Mouse (Mus musculus) liver, embryonic 16.5 days (tissue): ENCODE measurements around the gene Uba1. TPM values are rescaled to one million over a fixed set of nuclear protein-coding genes. Genes with fewer than 3 reads are reported as not detected.
"Not testable (repeated sequence)": the region's sequence is repeated elsewhere in the genome, so short reads cannot be mapped to it uniquely, and the experiment has no call there.

Experiments used
- ATAC-seq: fragments of 200-750 bp; cut with Nextera tagmentation; 2 replicates; pipeline ENCODE4 v1.8.0; 2017; ENCODE audit warnings: low read depth, mild to moderate bottlenecking, moderate number of reproducible peaks, moderate library complexity
- H3K27ac ChIP-seq: fragments of 300-500 bp; sonication (generic); 2 replicates; pipeline ENCODE4 v1.5.1; 2014; ENCODE audit warnings: mild to moderate bottlenecking, low read length
- H3K27me3 ChIP-seq: fragments of 300-500 bp; sonication (generic); 2 replicates; pipeline ENCODE4 v1.6.1; 2014; ENCODE audit warnings: low read depth, low read length, mixed read lengths; ENCODE audit not compliant: control insufficient read depth, insufficient read depth
- H3K36me3 ChIP-seq: fragments of 300-500 bp; sonication (generic); 2 replicates; pipeline ENCODE4 v1.6.1; 2014; ENCODE audit warnings: mild to moderate bottlenecking; ENCODE audit not compliant: control insufficient read depth, insufficient read depth
- H3K4me1 ChIP-seq: fragments of 300-500 bp; sonication (generic); 2 replicates; pipeline ENCODE4 v1.6.1; 2014; ENCODE audit warnings: low read depth, low read length, mixed read lengths; ENCODE audit not compliant: control insufficient read depth
- H3K4me2 ChIP-seq: fragments of 300-500 bp; sonication (generic); 2 replicates; pipeline ENCODE4 v1.6.1; 2014; ENCODE audit warnings: low read depth, low read length, mixed read lengths
- H3K4me3 ChIP-seq: fragments of 300-500 bp; sonication (generic); 2 replicates; pipeline ENCODE4 v1.5.1; 2014; ENCODE audit warnings: low read depth, mild to moderate bottlenecking, low read length
- H3K9ac ChIP-seq: fragments of 300-500 bp; sonication (generic); 2 replicates; pipeline ENCODE4 v1.6.1; 2014; ENCODE audit warnings: low read depth, low read length
- H3K9me3 ChIP-seq: fragments of 300-500 bp; sonication (generic); replicated peaks from 2 replicates; pipeline ENCODE4 v1.6.1; 2016; ENCODE audit warnings: low read length; ENCODE audit not compliant: control insufficient read depth
- WGBS: fragments of 180-500 bp; shearing (Covaris S2); extraction: QIAGEN DNeasy Blood & Tissue Kit; methylation state at CpG from one replicate; pipeline ENCODE4 v1.1.7; 2014; ENCODE audit not compliant: insufficient replicate concordance; 5-methylcytosine and 5-hydroxymethylcytosine counted together
- polyA plus RNA-seq: library from polyadenylated mRNA; unstranded; fragments of >200 nt; fragmentation: Nextera tagmentation; extraction: Ambion mirVana; gene quantifications from 2 replicates; pipeline ENCODE4 v1.2.1, GENCODE M21; 2015

Uba1 gene
- polyA plus RNA-seq, 1 experiment from 2014 or later = 95.5 TPM

DNA sequence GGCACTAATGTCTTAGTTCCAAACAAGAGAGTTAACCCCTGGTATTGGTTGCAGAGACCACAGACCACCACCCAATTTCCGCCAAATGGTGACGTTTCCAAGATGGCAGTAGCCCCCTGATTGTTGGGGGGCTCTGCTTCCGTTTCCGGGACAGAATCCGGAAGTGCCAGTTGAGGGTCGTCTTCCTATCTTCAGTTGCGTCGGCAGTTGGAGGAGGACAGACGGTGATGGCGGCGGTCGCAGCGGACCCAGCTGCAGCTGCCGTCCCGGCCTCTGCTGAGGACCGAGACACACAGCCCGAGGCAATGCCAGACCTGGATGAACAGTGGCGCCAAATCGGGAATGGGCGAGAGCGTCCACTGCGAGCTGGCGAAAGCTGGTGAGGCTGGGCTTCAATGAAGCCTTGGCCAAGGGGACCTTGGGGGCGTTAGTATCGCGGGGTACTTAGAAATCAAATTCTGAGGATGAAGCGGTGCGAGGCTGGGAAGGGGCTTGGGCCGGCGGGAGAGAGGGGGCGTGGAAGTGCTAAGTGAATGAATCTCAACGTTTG, 45.7 kb downstream of the Uba1 start, which contains the start of gene Usp11:
TSS of gene Usp11 (plus strand) at position 166 of the 550 bp plus-strand sequence.
- Histone ChIP-seq H3K4me3 (peak within 1 kb of the TSS; percentile 71), H3K9ac (peak within 1 kb of the TSS; percentile 69), H3K27me3 (no peaks in the 10 kb centered on the region), H3K9me3 (no peaks in the 10 kb centered on the region), H3K36me3 (peaks cover under 1% of the 10 kb centered on the region), H3K27ac (peak within 1 kb of the TSS; percentile 83), H3K4me2 (peak within 1 kb of the TSS; percentile 80), H3K4me1 (peaks cover 4% of the 10 kb centered on the region; the same call in 1 of the 2 replicates)
- peak; percentile 10; the same call in 1 of the 2 replicates for ATAC-seq
- WGBS = 23% methylated on average over 32 of the region's 32 CpGs

DNA sequence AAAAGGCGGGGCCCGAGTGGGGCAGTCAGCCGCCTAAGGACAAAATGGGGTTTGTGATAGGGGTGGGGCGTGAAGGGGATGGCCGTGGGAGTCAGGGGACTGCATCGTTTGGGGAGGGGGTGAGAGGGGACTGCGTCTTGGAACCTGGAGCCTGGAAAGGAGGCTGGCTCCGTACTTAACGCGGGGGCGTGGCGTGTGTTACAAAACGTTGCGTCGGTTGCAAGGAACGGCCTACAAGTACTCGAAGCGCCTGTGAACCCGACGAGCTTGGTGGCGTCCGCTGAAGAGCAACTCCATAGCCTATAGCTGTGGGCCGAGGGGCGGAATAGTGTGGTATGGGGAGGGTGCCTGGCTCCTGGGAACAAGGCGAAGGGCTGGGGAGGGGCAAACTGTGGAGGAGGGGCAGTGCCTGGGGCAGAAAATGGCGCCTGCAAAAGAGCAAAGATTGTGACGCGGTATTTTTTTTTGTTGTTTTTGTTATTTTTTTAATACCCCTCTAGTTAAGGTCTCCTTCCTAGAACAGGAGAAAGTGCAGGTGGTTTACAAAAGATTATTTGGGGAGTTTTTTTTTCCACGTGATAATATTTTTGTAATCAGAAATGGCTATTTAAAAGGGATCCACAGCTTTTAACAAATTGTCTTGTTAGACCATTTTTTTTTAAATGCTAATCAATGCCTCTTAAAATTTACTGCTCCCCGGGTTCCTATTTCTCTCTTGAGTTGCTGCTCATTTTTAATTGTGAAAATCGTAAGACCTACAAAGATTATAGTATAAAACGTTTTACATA, 46.4 kb downstream of the Uba1 start:
- WGBS = 11% methylated on average over 32 of the region's 32 CpGs
- Histone ChIP-seq H3K27ac (peak overlapping the region; percentile 83), H3K4me1 (peaks cover 4% of the 10 kb centered on the region; the same call in 1 of the 2 replicates), H3K4me3 (peak overlapping the region; percentile 71), H3K9ac (peak overlapping the region; percentile 69), H3K9me3 (no peaks in the 10 kb centered on the region), H3K27me3 (no peaks in the 10 kb centered on the region), H3K4me2 (peak overlapping the region; percentile 80), H3K36me3 (no peaks in the 10 kb centered on the region)
- ATAC-seq = peak; percentile 99

DNA sequence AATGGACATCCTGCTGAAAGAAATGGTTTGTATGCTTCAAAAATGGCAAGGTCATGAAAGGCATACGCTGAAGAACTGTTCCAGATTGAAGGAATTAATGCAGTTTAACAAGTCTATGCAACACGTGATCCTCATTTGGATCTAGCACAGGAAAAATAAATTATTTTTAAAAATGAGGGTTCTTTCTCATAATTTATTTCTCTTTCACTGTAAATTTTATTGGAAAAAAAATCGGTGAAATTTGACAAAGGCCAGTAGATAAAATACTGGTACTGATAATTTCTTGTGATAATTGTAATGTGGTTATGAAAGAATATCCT, 46.9 kb downstream of the Uba1 start:
- H3K36me3 ChIP-seq = no peaks in the 10 kb centered on the region
- no peaks in the 10 kb centered on the region for H3K9me3 ChIP-seq
- no peaks in the 10 kb centered on the region for H3K27me3 ChIP-seq
- WGBS = 22% methylated on average over 3 of the region's 3 CpGs
- no peak overlapping the region for H3K27ac ChIP-seq
- peaks cover 4% of the 10 kb centered on the region; the same call in 1 of the 2 replicates for H3K4me1 ChIP-seq
- peak overlapping the region; percentile 28; the same call in 1 of the 2 replicates for H3K4me2 ChIP-seq
- no peak overlapping the region for H3K9ac ChIP-seq
- no peak for ATAC-seq
- no peak overlapping the region; the same call in 1 of the 2 replicates for H3K4me3 ChIP-seq

DNA sequence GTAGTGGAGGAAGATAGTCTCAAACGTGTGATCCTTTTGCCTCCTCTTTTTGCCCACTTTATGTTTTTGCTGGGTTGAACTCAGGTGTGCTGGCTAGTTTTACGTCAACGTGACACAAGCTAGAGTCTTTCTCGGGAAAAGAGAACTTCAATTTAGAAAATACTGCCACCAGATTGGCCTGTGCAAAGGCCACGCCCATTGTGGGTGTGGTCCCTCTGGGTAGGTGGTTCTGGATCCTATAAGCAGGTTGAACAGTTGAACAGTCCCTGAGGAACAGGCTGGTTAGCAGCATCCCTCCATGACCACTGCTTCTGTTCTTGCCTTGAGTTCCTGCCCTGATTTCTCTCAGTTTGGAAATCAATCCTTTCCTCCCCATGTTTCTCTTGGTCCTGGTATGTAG, 70.6 kb downstream of the Uba1 start:
- no peak overlapping the region for H3K9ac ChIP-seq
- H3K4me1 ChIP-seq = no peaks in the 10 kb centered on the region
- no peak overlapping the region for H3K4me2 ChIP-seq
- no peak overlapping the region for H3K27ac ChIP-seq
- H3K36me3 ChIP-seq = no peaks in the 10 kb centered on the region
- H3K27me3 ChIP-seq = no peaks in the 10 kb centered on the region
- no peaks in the 10 kb centered on the region for H3K9me3 ChIP-seq
- no peak overlapping the region for H3K4me3 ChIP-seq
- WGBS = 58% methylated on average over 5 of the region's 5 CpGs
- ATAC-seq = no peak

DNA sequence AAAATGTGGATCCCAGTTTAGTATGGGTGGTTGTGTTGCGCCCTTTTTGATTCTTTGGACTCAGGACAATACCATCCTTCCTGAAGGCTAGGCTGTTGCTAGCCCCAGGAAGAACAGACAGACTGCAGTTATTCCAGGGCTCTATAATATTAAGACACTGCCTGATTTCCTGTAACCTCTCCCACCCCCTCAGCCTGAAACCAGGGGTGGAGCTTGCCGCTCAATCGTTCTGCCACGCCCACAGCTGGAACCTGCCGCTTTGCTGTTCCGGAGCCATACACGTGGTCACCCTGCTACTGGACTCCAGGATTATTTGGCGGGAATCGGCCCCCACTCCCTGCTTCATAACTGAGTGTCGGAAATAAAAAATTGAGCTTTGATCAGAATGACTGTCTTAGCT, 71.9 kb downstream of the Uba1 start:
- H3K36me3 ChIP-seq, H3K27me3 ChIP-seq, H3K27ac ChIP-seq, H3K9me3 ChIP-seq, H3K4me3 ChIP-seq, ATAC-seq, H3K4me2 ChIP-seq, H3K9ac ChIP-seq, H3K4me1 ChIP-seq: not testable (repeated sequence)
- 37% methylated on average over 10 of the region's 10 CpGs for WGBS

Other genes starting within 250 kb of the Uba1 start
- 5.4 and 6.0 TPM in 2 replicates for gene Jade3, start 232.6 kb upstream of the Uba1 start, polyA plus RNA-seq
- 203 and 206 TPM in 2 replicates for gene Rgn, start 108.5 kb upstream of the Uba1 start, polyA plus RNA-seq
- 26.6 and 28.4 TPM in 2 replicates for gene Rbm10, start 40.8 kb upstream of the Uba1 start, polyA plus RNA-seq
- 168 TPM in 2 replicates for gene Ndufb11, start 40.7 kb upstream of the Uba1 start, polyA plus RNA-seq
- 25.1 and 29.1 TPM in 2 replicates for gene Cdk16, start 29.6 kb downstream of the Uba1 start, polyA plus RNA-seq
- gene Usp11, start 45.6 kb downstream of the Uba1 start, polyA plus RNA-seq = 5.9 and 6.7 TPM in 2 replicates
- gene Araf, start 139.5 kb downstream of the Uba1 start, polyA plus RNA-seq = 40.7 and 42.1 TPM in 2 replicates
- 1.7 and 2.4 TPM in 2 replicates for gene Timp1, start 211.8 kb downstream of the Uba1 start, polyA plus RNA-seq